Mouse (Mus musculus): ENCODE data around the gene Rbks. TPM values are rescaled to one million over a fixed set of nuclear protein-coding genes. Genes with fewer than 3 reads are reported as not detected.
A peak's percentile ranks its signal among the peaks of the same experiment; 100 is the strongest.
"Not testable (repeated sequence)": the region's sequence is repeated elsewhere in the genome, so short reads cannot be mapped to it uniquely, and the experiment has no call there.

Gene Rbks
- polyA plus RNA-seq, 1 experiment from 2014 or later = 2.7 TPM

DNA sequence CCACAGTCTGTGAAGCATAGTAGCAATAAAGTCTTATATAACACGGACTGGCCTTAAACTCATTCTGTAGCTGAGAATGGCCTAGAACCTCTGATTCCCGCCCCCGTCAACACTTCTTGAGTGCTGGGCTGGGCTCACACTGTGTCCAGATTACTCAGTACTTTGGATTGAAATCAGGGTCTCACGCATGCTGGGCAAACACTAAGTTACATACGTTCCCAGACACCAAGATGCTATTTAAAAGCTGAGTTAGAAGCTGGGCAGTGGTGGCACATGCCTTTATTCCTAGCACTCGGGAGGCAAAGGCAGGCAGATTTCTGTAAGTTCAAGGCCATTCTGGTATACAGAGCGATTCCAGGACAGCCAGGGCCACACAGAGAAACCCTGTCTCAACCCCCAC, 99.3 kb downstream of the Rbks start:
- WGBS = 79% methylated on average over 7 of the region's 7 CpGs
- no peak for ATAC-seq
- no peak overlapping the region for H3K9ac ChIP-seq (replicated peaks; ENCODE audit: low read depth, low read length)
- no peak overlapping the region for H3K27ac ChIP-seq (ENCODE audit: low read length)
- peaks cover 10% of the 10 kb centered on the region for H3K4me1 ChIP-seq (replicated peaks; ENCODE audit: control insufficient read depth, insufficient read depth, low read length)
- no peaks in the 10 kb centered on the region for H3K9me3 ChIP-seq (ENCODE audit: control insufficient read depth, low read length)
- no peak overlapping the region for H3K4me2 ChIP-seq (ENCODE audit: low read length)
- H3K36me3 ChIP-seq (ENCODE audit: control insufficient read depth, insufficient read depth) = no peaks in the 10 kb centered on the region
- no peak overlapping the region for H3K4me3 ChIP-seq (replicated peaks; ENCODE audit: low read length)
- H3K27me3 ChIP-seq (replicated peaks; ENCODE audit: control insufficient read depth, insufficient read depth, low read length) = no peaks in the 10 kb centered on the region

DNA sequence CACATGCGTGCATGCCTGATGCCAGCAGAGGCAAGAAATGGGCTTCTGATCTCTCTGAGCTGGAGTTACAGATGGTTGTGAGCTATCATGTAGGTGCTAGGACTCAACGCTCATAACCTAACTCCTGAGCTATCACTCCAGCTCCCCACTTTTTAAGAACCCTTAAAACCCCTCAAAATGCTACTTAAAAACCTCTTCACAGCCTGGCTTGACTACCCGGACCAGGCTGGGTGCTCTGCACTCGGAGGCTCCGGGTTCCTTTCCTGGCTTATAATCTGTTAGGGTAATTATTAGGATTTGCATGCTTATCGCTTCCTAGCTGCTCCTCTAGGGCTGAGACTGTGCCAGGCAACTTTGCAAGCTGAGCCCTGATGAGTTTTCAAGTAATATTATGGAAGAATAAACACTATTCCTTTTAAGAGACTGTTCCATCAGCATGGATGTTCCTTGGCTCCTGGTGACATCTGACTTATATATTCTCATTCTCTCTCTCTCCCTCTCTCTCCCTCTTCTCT, 99.9 kb downstream of the Rbks start:
- H3K4me2 ChIP-seq (ENCODE audit: low read length) = no peak overlapping the region
- 65% methylated on average over 6 of the region's 6 CpGs for WGBS

DNA sequence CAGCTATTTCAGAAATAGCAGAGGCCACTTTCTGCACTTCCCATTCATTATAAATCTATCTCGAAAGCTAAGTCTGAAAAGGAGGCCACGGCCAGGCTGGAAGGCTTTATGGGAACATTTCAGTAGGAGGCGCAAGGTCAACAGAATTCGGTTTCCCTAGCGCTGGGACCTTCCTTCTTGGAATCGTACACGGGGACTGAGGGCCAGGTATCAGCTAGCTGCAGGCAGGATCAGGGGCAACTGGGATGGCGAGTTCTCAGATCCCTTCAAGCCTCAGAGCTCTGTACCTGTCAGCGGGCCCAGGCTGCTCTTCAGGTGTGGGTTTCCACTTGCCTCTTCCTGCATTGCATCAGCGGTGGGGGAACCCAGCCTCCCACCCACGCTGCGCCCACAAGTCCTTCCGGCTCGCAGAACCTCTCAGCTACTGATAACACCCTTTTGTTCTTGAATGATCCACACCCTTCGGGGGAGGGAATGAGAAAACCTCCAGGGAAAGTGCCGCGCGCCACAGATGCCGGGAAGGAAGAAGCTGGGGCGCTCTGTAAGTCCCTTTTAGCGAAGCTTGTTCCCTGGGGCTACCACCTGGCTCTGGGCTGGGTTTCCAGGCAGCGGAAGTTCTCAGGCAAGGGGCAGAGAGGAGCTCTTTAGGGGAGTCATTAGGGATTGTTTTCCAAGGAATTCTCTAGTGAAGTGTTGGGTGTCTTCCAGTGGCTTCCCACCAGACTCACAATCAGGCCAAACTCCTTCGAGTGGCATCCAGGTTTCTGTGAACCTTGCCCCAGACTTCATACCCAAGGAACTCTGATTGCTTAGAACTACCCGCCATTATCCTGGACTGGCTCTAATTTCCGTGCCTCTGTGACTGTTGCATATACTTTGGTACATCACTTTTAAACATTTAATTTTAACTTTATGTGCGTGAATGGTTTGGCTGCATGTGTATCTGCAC, 100.7 kb downstream of the Rbks start, which contains the start of gene Mrpl33:
TSS of gene Mrpl33 (plus strand) at position 455 of the 949 bp plus-strand sequence.
- peak; percentile 23; the same call in 1 of the 2 replicates for ATAC-seq
- 6% methylated on average over 26 of the region's 26 CpGs for WGBS

More for the DNA sequence above, 99.9 kb downstream of the Rbks start:
- no peak overlapping the region for H3K9ac ChIP-seq (replicated peaks; ENCODE audit: low read depth, low read length)
- no peaks in the 10 kb centered on the region for H3K27me3 ChIP-seq (replicated peaks; ENCODE audit: control insufficient read depth, insufficient read depth, low read length)
- no peaks in the 10 kb centered on the region for H3K9me3 ChIP-seq (ENCODE audit: control insufficient read depth, low read length)
- H3K36me3 ChIP-seq (ENCODE audit: control insufficient read depth, insufficient read depth) = no peaks in the 10 kb centered on the region
- no peak for ATAC-seq
- H3K4me3 ChIP-seq (replicated peaks; ENCODE audit: low read length) = no peak overlapping the region
- peaks cover 10% of the 10 kb centered on the region for H3K4me1 ChIP-seq (replicated peaks; ENCODE audit: control insufficient read depth, insufficient read depth, low read length)
- H3K27ac ChIP-seq (ENCODE audit: low read length) = no peak overlapping the region

DNA sequence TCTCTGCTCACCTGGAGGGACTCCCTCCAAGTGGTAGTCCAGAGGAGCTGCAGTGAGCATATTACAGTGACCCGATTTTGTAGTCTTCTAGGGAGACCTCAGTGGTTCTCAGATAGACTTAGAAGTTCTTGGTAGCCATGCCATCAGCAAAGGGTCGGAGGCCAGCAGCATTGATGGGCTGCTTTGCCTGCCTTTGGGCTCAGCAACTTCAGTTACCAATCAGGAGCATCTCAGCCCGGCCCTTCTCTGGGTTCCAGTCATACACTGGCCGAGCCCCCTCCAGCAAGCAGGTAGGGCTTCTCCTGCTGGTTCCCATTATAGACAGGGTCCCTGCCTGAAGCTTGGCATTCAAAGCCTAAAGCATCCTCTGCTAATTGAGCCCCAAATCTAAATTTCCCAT, 101.6 kb downstream of the Rbks start:
- Histone ChIP-seq H3K9me3 (ENCODE audit: control insufficient read depth, low read length) (no peaks in the 10 kb centered on the region), H3K36me3 (ENCODE audit: control insufficient read depth, insufficient read depth) (no peaks in the 10 kb centered on the region), H3K4me3 (replicated peaks; ENCODE audit: low read length) (no peak overlapping the region), H3K27ac (ENCODE audit: low read length) (no peak overlapping the region), H3K4me2 (ENCODE audit: low read length) (no peak overlapping the region), H3K9ac (replicated peaks; ENCODE audit: low read depth, low read length) (no peak overlapping the region), H3K4me1 (replicated peaks; ENCODE audit: control insufficient read depth, insufficient read depth, low read length) (peaks cover 10% of the 10 kb centered on the region), H3K27me3 (replicated peaks; ENCODE audit: control insufficient read depth, insufficient read depth, low read length) (no peaks in the 10 kb centered on the region)
- 54% methylated on average over 4 of the region's 4 CpGs for WGBS
- no peak for ATAC-seq

More for the DNA sequence above, 100.7 kb downstream of the Rbks start, which contains the start of gene Mrpl33:
- Histone ChIP-seq H3K4me2 (ENCODE audit: low read length) (peak within 1 kb of the TSS; percentile 52), H3K36me3 (ENCODE audit: control insufficient read depth, insufficient read depth) (no peaks in the 10 kb centered on the region), H3K4me1 (replicated peaks; ENCODE audit: control insufficient read depth, insufficient read depth, low read length) (peaks cover 10% of the 10 kb centered on the region), H3K4me3 (replicated peaks; ENCODE audit: low read length) (peak within 1 kb of the TSS; percentile 28), H3K9me3 (ENCODE audit: control insufficient read depth, low read length) (no peaks in the 10 kb centered on the region), H3K27ac (ENCODE audit: low read length) (no peak within 1 kb of the TSS), H3K27me3 (replicated peaks; ENCODE audit: control insufficient read depth, insufficient read depth, low read length) (no peaks in the 10 kb centered on the region), H3K9ac (replicated peaks; ENCODE audit: low read depth, low read length) (peak within 1 kb of the TSS; percentile 28; the same call in 1 of the 2 replicates)

DNA sequence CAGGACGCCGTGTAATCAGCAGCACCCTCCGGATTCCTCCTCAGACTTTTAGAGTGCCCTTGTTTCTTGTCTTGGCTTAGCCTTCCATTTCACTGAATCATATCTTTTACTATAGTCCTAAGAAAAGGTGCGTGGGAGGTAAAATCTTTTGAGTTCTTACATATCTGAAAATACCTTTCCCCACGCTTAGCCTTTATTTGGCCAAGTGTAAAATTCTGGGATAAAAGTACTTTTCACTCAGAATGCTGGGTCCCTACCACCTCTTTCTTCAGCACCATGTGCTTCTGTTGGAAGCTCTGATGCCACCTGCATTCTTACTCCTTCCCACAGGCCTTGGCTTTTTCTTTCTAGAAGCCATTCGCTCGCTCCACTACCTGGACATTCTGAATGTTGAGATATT, 106.3 kb downstream of the Rbks start:
- no peak overlapping the region for H3K9ac ChIP-seq (replicated peaks; ENCODE audit: low read depth, low read length)
- no peak overlapping the region for H3K4me2 ChIP-seq (ENCODE audit: low read length)
- no peaks in the 10 kb centered on the region for H3K36me3 ChIP-seq (ENCODE audit: control insufficient read depth, insufficient read depth)
- peaks cover 3% of the 10 kb centered on the region; the same call in 1 of the 2 replicates for H3K9me3 ChIP-seq (ENCODE audit: control insufficient read depth, low read length)
- ATAC-seq = no peak
- 94% methylated on average over 7 of the region's 7 CpGs for WGBS
- no peaks in the 10 kb centered on the region; the same call in 1 of the 2 replicates for H3K4me1 ChIP-seq (replicated peaks; ENCODE audit: control insufficient read depth, insufficient read depth, low read length)
- no peaks in the 10 kb centered on the region for H3K27me3 ChIP-seq (replicated peaks; ENCODE audit: control insufficient read depth, insufficient read depth, low read length)
- no peak overlapping the region for H3K27ac ChIP-seq (ENCODE audit: low read length)
- no peak overlapping the region for H3K4me3 ChIP-seq (replicated peaks; ENCODE audit: low read length)

DNA sequence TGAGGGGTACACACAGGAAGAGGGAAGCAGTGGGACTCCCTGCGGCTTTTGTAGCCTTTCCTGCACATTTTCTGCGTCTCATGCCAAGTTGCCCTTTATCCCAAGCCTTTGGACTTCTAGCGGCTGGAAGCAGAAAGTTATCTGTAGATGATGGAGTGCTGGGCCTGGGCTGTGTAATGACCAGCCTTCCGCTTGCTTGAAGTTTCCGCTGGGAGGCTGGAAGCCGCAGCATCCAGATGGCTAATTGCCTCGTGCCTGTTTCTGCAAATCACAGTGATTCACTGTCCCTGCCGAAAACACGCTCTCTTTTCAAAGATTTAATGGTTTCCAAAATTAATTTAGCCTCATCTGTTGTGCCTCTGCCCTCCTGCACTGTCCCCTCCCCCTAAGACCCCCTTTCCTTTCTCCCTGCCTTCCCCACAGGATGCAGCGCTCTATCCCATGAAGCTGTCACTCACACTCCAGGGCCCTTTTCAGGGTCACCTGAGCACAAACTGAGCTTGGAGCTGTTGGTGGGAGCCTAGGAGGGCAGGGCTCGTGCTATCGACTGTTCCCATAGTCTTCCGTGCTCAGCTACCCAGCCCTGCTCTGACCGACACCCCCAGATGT, 107.6 kb downstream of the Rbks start:
- Histone ChIP-seq H3K4me1 (replicated peaks; ENCODE audit: control insufficient read depth, insufficient read depth, low read length) (no peaks in the 10 kb centered on the region; the same call in 1 of the 2 replicates), H3K9ac (replicated peaks; ENCODE audit: low read depth, low read length) (no peak overlapping the region), H3K36me3 (ENCODE audit: control insufficient read depth, insufficient read depth) (no peaks in the 10 kb centered on the region), H3K4me3 (replicated peaks; ENCODE audit: low read length) (no peak overlapping the region), H3K4me2 (ENCODE audit: low read length) (no peak overlapping the region), H3K27me3 (replicated peaks; ENCODE audit: control insufficient read depth, insufficient read depth, low read length) (no peaks in the 10 kb centered on the region), H3K27ac (ENCODE audit: low read length) (peak overlapping the region; percentile 26; the same call in 1 of the 2 replicates), H3K9me3 (ENCODE audit: control insufficient read depth, low read length) (peaks cover 3% of the 10 kb centered on the region; the same call in 1 of the 2 replicates)
- ATAC-seq = peak; percentile 72
- 52% methylated on average over 14 of the region's 14 CpGs for WGBS

DNA sequence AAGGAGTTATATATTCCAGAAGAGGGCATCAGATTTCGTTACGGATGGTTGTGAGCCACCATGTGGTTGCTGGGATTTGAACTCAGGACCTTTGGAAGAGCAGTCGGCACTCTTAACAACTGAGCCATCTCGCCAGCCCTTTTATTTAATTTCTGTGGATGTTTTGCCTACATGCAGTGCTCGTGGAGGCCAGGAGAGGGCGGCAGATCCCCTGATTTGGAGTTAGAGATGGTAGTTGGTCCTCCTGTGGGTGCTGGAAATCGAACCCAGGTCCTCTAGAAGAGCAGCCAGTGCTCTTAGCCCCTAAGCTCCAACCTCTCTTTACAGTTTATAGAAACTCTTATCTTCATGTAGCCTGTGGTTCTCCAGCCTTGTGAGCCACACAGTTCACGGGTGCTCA, 108.8 kb downstream of the Rbks start:
- not testable (repeated sequence) for H3K27ac ChIP-seq (ENCODE audit: low read length); H3K9me3 ChIP-seq (ENCODE audit: control insufficient read depth, low read length); H3K36me3 ChIP-seq (ENCODE audit: control insufficient read depth, insufficient read depth); H3K4me2 ChIP-seq (ENCODE audit: low read length); H3K4me3 ChIP-seq (replicated peaks; ENCODE audit: low read length); H3K27me3 ChIP-seq (replicated peaks; ENCODE audit: control insufficient read depth, insufficient read depth, low read length); H3K4me1 ChIP-seq (replicated peaks; ENCODE audit: control insufficient read depth, insufficient read depth, low read length); H3K9ac ChIP-seq (replicated peaks; ENCODE audit: low read depth, low read length); ATAC-seq
- 84% methylated on average over 8 of the region's 8 CpGs for WGBS

DNA sequence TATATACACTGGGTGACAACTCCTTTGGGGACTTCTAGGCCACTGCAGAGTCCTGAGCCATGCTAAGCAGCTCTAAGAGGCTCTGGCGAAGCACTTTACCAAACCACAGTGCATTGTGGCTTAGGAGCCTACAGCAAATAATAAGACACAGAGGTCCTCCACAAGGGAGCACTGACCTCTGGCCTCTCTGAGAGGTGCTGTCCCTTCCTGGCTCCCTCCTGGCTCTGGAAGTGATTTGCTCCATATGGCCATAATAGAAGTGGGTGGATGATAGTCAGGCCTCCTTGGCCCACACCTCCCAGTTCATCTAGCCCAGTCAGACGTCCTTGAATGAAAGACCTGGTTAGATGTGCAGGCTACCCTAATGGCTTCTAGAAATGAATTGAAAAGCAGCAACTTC, 109.4 kb downstream of the Rbks start:
- Histone ChIP-seq H3K9me3 (ENCODE audit: control insufficient read depth, low read length) (peaks cover 3% of the 10 kb centered on the region; the same call in 1 of the 2 replicates), H3K4me1 (replicated peaks; ENCODE audit: control insufficient read depth, insufficient read depth, low read length) (no peaks in the 10 kb centered on the region; the same call in 1 of the 2 replicates), H3K27ac (ENCODE audit: low read length) (no peak overlapping the region), H3K4me3 (replicated peaks; ENCODE audit: low read length) (no peak overlapping the region), H3K36me3 (ENCODE audit: control insufficient read depth, insufficient read depth) (no peaks in the 10 kb centered on the region), H3K9ac (replicated peaks; ENCODE audit: low read depth, low read length) (no peak overlapping the region), H3K4me2 (ENCODE audit: low read length) (no peak overlapping the region), H3K27me3 (replicated peaks; ENCODE audit: control insufficient read depth, insufficient read depth, low read length) (no peaks in the 10 kb centered on the region)
- ATAC-seq = no peak
- 86% methylated on average over 2 of the region's 2 CpGs for WGBS

DNA sequence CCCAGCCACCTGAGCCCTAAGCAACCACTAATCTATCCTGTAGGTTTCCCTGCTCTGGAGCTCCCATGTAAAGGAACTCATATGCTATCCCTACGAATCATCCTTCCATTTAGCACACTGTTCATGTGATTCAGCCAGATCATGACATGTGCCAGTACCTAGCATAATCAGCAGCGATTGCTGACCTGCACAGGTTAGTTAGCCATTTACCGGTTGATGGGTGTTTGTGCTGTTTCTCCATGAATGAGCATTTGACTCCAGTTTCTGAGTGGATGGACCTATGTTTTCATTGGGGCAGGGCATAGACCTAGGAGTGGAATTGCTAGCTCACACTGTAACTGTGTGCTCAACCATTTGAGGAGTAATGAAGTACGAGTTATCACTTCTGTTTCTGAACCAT, 111.9 kb downstream of the Rbks start:
- 92% methylated on average over 4 of the region's 4 CpGs for WGBS
- Histone ChIP-seq H3K9ac (replicated peaks; ENCODE audit: low read depth, low read length) (no peak overlapping the region), H3K4me2 (ENCODE audit: low read length) (no peak overlapping the region), H3K27ac (ENCODE audit: low read length) (no peak overlapping the region), H3K4me1 (replicated peaks; ENCODE audit: control insufficient read depth, insufficient read depth, low read length) (no peaks in the 10 kb centered on the region; the same call in 1 of the 2 replicates), H3K9me3 (ENCODE audit: control insufficient read depth, low read length) (peaks cover 3% of the 10 kb centered on the region; the same call in 1 of the 2 replicates), H3K27me3 (replicated peaks; ENCODE audit: control insufficient read depth, insufficient read depth, low read length) (no peaks in the 10 kb centered on the region), H3K4me3 (replicated peaks; ENCODE audit: low read length) (no peak overlapping the region), H3K36me3 (ENCODE audit: control insufficient read depth, insufficient read depth) (no peaks in the 10 kb centered on the region)
- ATAC-seq = no peak

Measured in forebrain, embryonic 16.5 days (tissue).